Mouse (Mus musculus) skeletal muscle tissue, adult 2 months (tissue): ENCODE data around the gene Pde4c.

Experiments
- DNase-seq: peaks from one replicate; pipeline ENCODE4 v3.0.0-alpha.2; 2012; ENCODE audit warnings: low read depth, low spot score

The Pde4c gene

DNA sequence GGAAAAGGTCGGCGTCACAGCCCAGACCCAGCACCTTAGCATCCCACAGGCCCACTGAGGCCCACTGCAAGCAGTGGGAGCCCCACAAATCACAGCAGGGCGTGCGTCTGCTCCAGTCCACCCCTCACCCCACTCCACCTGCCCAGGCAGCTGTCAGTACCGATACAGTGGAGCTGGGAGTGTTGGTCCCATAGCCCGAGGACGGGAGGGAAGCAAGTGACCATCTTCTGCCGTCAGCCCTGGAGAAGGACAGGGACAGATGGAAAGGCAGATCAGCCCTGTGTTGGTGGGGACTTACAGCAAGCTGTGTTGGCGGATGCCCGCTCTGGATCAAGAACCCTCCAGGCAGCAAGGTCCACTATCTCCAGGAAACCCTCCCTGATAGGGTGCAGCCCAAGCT is 65.5 kb downstream of the Pde4c start:
- DNase-seq, result no peak

DNA sequence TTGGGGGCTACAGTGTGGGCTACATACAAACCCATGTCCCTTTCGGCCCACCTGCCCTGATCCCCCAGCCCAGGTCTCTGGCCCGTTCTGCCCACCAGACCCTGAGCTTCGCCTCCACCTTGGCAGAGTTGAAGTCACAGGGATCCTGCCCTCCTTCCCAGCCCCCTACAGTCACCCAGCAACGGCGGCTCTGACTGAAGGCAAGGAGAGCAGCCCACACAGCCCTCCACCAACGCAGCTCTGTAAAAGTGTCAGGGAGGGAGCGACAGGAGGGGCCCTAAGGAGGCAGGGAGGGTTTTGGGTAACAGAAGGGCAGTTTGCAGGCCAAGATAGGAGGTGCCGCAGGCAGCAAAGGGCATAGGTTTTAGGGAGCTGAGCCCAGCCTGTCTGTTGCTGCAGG is 67.3 kb downstream of the Pde4c start:
- no peak for DNase-seq

DNA sequence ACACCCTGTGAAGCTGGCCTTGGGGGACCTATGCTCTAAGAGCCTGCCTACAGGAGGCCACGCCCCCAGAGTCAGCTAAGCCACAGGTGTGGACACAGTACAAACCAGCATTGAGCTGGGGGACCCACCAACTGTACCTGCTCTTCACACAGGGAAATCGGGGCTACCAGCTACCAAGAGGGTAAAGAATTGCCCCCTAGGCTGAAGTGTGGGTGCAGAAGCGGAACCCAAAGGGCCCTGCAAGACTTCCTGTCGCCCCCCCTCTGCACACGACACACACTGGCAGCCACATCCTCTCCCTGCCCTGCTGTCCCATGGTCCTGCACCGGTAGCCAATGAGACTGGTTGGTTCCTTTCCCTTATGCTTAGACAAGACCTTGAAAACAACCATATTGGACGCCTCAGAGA is 67.8 kb downstream of the Pde4c start:
- DNase-seq, result no peak

DNA sequence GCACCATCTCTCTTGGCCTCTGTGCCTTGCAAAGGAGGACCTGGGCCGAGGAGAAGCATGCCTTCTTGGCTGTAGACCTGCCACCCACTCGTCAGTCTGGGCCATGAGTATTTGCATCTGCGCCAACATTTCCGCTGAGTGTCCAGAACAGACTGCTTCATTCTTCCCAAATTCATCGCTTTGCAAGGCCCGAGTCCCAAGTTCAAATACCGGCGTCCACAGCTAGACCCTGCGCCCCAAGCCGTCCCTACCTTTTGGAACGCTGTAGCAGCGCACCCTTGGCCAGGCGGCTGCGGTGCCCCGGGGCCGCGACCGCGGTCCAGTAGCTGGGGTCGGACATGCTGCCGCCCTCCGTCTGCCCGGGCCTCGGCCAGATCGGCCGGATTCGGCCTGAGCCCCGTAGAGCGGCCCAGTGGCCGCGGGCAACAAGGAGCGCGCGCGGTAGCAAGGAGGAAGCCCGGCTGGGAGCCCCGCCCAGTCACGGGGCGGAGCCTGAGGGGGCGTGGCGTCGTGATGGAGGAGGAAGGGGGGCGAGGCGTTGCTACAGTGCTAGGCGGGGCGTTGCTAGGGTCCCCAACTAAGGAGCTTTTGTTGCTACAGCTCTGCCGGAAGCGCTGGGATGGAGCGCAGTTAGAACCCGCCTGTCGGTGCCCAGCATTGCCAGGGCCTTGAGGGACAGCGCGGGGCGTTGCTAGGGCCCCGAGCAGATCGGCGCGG is 68.6 kb downstream of the Pde4c start:
- peak; percentile 87 for DNase-seq

DNA sequence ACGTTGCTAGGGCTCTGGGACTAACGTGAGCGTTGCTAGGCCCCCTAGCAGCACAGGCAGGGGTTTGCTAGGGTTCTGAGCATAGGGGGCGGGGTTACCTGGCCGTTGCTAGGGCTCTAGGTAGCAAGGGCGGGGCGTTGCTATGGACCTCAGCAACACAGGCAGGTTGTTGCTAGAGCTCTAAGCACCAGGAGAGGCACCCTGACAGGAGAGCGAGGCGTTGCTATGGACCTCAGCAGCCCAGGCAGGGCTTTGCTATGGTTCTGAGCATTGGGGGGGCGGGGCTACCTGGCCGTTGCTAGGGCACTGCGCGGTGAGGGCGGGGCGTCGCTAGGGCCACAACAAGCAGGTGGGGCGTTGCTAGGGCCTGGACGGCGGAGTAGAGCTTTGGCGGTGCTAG is 69.2 kb downstream of the Pde4c start:
- peak; percentile 43 for DNase-seq

DNA sequence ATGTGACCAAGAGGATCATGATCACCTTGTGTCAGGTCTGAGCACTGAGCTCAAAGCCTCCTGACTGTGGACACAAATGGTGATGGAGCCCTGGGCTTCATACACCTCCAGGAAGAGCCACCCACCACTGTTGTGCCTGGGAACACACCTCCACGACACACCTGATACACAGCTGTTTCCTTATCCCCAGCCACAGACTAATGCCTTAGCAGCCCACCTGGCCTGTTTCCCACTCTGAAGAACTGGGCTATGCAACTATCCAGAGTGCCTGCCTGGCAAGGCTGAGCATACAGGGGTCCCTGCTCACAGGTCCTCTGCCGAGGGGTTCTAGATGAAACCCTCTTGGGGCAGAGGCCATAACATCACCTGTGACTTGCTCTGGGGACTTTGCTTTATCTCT is 70.7 kb downstream of the Pde4c start:
- no peak for DNase-seq

DNA sequence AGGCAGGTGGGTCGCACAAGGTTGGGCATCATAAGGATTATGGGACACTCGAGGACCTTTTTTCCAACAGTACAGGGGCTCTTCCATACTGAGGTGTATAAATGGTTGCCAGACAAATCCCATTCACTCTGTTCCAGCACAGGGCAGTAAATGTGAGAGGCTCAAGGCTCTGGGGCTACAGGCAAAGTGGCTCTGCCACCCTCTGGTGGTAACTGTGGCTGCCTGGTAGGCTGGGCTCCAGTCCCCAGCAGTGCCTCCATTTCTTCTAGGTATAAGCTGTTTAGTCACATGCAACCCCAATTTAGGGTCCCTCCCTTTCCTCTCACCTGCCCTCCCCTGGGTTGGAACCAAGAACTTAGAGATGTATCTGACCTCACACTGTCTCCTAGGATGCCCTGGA is 71.8 kb downstream of the Pde4c start:
- DNase-seq, result no peak

DNA sequence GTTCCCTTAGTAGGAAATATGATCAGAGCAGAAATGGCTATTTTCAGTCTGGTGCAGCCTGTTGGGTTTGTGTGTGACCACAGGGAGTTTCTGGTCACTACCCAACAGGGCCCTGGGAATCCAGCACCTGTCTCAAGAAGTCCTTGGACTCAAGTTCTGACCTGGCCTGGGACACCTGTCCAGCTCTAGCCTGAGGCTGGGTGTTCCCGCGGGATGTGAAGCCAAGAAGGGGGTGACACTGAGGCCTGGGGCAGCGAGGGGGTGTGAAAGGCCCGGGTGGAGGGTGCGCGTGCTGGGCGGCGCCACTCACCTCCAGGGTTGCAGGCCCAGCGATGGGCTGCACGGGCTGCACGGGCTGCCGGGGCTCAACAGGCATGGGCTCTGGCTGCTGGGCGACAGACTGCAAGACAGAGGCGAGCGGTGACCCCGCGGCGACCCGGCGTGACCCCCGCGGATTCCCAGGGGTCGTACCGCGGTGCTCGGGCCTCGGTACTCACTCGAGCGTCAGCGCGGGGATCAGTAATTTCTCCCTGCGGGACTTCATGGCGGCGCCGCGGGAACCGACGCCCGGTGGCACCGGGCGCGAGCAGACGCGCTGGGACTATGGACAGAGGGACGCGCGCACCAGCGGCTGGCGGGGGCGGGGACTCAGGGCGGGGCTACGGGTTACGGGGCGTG is 73.0 kb downstream of the Pde4c start:
- no peak for DNase-seq

DNA sequence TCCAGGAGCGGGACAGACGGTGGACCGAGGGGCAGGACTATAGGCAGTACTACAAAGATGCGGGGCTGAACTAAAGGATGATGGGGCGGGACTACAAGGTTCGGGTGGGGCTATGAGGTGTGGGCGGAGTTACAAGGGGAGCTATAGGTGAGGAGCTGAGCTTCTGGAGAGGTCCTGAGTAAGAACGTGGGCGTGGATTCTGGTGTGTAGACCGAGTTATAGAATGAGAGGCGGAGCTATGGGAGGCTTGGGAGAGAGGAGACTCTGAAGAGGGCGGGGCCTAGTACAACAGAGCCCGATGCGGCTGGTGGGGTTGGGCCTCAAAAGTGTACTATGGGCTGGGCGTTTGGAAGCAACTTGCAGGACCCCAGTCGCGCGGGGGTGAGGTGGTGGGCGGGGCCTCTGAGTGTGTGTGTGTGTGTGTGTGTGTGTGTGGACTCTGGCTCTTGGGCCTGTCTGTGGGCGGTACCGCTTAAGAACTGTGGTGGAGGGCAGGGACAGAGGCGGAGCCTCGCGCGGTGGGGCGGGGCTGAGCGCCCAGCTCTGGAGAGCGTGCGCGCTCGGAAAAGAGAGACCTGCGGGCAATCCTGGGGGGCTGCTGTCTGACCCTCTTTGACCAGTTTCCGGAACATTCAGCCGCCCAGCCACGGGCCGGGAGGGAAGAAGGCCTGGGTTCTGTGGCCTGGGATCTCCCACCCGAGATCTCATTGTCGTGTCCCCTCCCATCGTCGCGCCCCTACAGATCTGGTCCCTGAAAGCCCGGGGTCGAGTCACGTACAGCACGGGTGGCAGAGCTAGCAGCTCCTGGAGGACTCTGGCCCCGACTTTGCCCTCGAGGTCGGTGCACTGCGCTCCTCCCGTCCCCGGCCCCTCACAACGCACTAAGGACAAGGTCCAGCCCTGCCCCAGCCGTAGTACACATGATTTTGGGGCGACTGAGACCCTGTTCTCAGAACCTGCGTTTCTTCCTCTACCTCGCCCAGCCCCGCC is 73.9 kb downstream of the Pde4c start:
- DNase-seq, result peak; percentile 74

DNA sequence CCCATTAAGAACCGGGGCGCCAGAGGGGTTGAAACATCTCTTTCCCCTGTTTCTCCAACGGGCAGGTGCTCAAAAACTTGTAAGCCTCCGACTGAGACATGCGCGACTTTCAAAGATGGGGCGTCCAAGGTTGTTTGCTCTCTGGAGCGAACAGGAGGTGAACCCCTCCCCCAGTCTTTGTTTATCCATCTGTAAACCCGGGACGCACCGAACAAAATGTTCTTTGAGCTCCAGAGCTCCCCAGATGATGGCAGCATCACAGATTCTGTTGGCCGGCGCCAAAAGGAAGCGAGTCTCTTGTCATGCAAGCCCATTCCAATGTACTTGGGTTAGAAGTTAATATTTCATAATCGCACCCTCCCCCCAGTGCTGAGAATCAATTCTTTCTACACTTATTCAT is 74.8 kb downstream of the Pde4c start:
- no peak for DNase-seq

DNA sequence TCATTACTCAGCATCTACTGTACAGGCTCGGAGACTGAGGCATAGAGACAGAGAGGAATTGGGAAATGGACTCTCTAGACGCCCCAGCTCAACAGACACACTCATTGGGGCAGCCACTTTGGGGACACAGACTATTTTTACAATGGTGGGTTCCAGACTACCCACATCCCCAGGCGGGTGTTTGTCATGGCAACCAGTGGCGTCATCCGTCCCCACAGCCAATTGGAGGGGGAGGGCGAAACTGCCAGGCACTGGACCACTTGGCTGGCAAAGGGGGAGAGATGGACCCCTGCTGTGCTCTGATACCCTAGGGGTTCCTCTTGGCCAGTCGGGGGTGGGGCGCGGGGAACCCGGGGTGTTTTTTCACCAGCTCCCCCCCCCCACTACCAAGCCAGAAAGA is 77.1 kb downstream of the Pde4c start:
- DNase-seq, result no peak
